Mouse (Mus musculus) kidney, postnatal 10 days (tissue): ENCODE data around the gene Tap2.

Experiments used
- DNase-seq: peaks from one replicate; pipeline ENCODE4 v3.0.0; 2021; ENCODE audit warnings: mixed read lengths

Gene Tap2

GRCm38 (mm10) chr17:34203444-34203843 lies at the start of gene Tap2:
TSS of gene Tap2 (plus strand) at chr17:34203527.
- peak; percentile 15 for DNase-seq

GRCm38 (mm10) chr17:34155534-34155933 lies 47.8 kb upstream of the Tap2 start:
- DNase-seq, result peak; percentile 46

GRCm38 (mm10) chr17:34164202-34164895 lies 39.0 kb upstream of the Tap2 start:
- DNase-seq, result peak; percentile 64

- peak; percentile 28 for DNase-seq
These were observed 38.1 kb upstream of the Tap2 start for GRCm38 (mm10) chr17:34165033-34165730.

GRCm38 (mm10) chr17:34169279-34169678 lies 34.0 kb upstream of the Tap2 start:
- DNase-seq, result peak; percentile 65

GRCm38 (mm10) chr17:34170487-34170876 lies 32.8 kb upstream of the Tap2 start:
- DNase-seq, result no peak

GRCm38 (mm10) chr17:34170877-34171498 lies 32.3 kb upstream of the Tap2 start:
- DNase-seq, result peak; percentile 90

- no peak for DNase-seq
These were observed 30.8 kb upstream of the Tap2 start for GRCm38 (mm10) chr17:34172528-34172927.

- DNase-seq, result no peak
These were observed 29.3 kb upstream of the Tap2 start for GRCm38 (mm10) chr17:34174075-34174474.

GRCm38 (mm10) chr17:34177179-34177578 lies 26.1 kb upstream of the Tap2 start:
- DNase-seq, result no peak

GRCm38 (mm10) chr17:34179019-34179418 lies 24.3 kb upstream of the Tap2 start:
- DNase-seq, result no peak

- DNase-seq, result no peak
These were observed 23.1 kb upstream of the Tap2 start for GRCm38 (mm10) chr17:34179913-34180859.

GRCm38 (mm10) chr17:34183564-34184219 lies 19.6 kb upstream of the Tap2 start:
- no peak for DNase-seq

- no peak for DNase-seq
These were observed 17.8 kb upstream of the Tap2 start for GRCm38 (mm10) chr17:34185526-34185925.

GRCm38 (mm10) chr17:34186885-34187260 lies 16.5 kb upstream of the Tap2 start:
- no peak for DNase-seq

GRCm38 (mm10) chr17:34187261-34187916 lies 15.9 kb upstream of the Tap2 start, which contains the start of the genes Tap1 and Psmb9:
TSS of gene Tap1 (plus strand) at chr17:34187553.
TSS of gene Psmb9 (minus strand) at chr17:34187764.
- DNase-seq, result peak; percentile 100

GRCm38 (mm10) chr17:34188010-34188409 lies 15.3 kb upstream of the Tap2 start:
- no peak for DNase-seq

GRCm38 (mm10) chr17:34188986-34189385 lies 14.3 kb upstream of the Tap2 start:
- DNase-seq, result no peak

GRCm38 (mm10) chr17:34192852-34193251 lies 10.5 kb upstream of the Tap2 start:
- DNase-seq, result no peak

GRCm38 (mm10) chr17:34193468-34193867 lies 9.9 kb upstream of the Tap2 start:
- no peak for DNase-seq

- no peak for DNase-seq
These were observed 8.6 kb upstream of the Tap2 start for GRCm38 (mm10) chr17:34194723-34195122.

GRCm38 (mm10) chr17:34196491-34196890 lies 6.8 kb upstream of the Tap2 start:
- DNase-seq, result no peak
